Mouse (Mus musculus) neural tube, embryonic 14.5 days (tissue): Measurements from ENCODE around the gene Cd27. TPM values are rescaled to one million over a fixed set of nuclear protein-coding genes. Genes with fewer than 3 reads are reported as not detected.

Source experiments
- ATAC-seq: fragments of 200-750 bp; cut with Nextera tagmentation; 2 replicates; pipeline ENCODE4 v1.8.0; 2017; ENCODE audit warnings: low read depth, mild to moderate bottlenecking, moderate TSS enrichment, moderate library complexity
- H3K27ac ChIP-seq: fragments of 300-500 bp; sonication (generic); 2 replicates; pipeline ENCODE4 v1.5.1; 2014; ENCODE audit warnings: low read depth, mild to moderate bottlenecking, control low read depth, low read length, moderate library complexity, mixed read lengths
- H3K27me3 ChIP-seq: fragments of 300-500 bp; sonication (generic); 2 replicates; pipeline ENCODE4 v1.6.1; 2014; ENCODE audit warnings: low read length; ENCODE audit not compliant: control insufficient read depth, insufficient read depth
- H3K36me3 ChIP-seq: fragments of 300-500 bp; sonication (generic); 2 replicates; pipeline ENCODE4 v1.6.1; 2014; ENCODE audit warnings: low read length, mixed read lengths; ENCODE audit not compliant: control insufficient read depth, insufficient read depth
- H3K4me1 ChIP-seq: fragments of 300-500 bp; sonication (generic); 2 replicates; pipeline ENCODE4 v1.6.1; 2014; ENCODE audit warnings: low read length; ENCODE audit not compliant: control insufficient read depth, insufficient read depth
- H3K4me2 ChIP-seq: fragments of 300-500 bp; sonication (generic); 2 replicates; pipeline ENCODE4 v1.6.1; 2014; ENCODE audit warnings: mild to moderate bottlenecking, low read depth, low read length, control low read depth
- H3K4me3 ChIP-seq: fragments of 300-500 bp; sonication (generic); 2 replicates; pipeline ENCODE4 v1.5.1; 2014; ENCODE audit warnings: low read depth, low read length, control low read depth, mixed read lengths
- H3K9ac ChIP-seq: fragments of 300-500 bp; sonication (generic); replicated peaks from 2 replicates; pipeline ENCODE4 v1.6.1; 2014; ENCODE audit warnings: low read depth, mild to moderate bottlenecking, control low read depth, low read length, mixed read lengths
- H3K9me3 ChIP-seq: fragments of 300-500 bp; sonication (generic); 2 replicates; pipeline ENCODE4 v1.6.1; 2016; ENCODE audit warnings: low read length; ENCODE audit not compliant: control insufficient read depth
- WGBS: fragments of 180-500 bp; shearing (Covaris S2); extraction: QIAGEN DNeasy Blood & Tissue Kit; methylation state at CpG from one replicate; pipeline ENCODE4 v1.1.7; 2014; 5-methylcytosine and 5-hydroxymethylcytosine counted together
- polyA plus RNA-seq: library from polyadenylated mRNA; unstranded; fragments of >200 nt; fragmentation: Nextera tagmentation; extraction: Ambion mirVana; gene quantifications from 2 replicates; pipeline ENCODE4 v1.2.1, GENCODE M21; 2014

The Cd27 gene
- polyA plus RNA-seq, 1 experiment from 2014 or later, result 2.5 TPM

DNA sequence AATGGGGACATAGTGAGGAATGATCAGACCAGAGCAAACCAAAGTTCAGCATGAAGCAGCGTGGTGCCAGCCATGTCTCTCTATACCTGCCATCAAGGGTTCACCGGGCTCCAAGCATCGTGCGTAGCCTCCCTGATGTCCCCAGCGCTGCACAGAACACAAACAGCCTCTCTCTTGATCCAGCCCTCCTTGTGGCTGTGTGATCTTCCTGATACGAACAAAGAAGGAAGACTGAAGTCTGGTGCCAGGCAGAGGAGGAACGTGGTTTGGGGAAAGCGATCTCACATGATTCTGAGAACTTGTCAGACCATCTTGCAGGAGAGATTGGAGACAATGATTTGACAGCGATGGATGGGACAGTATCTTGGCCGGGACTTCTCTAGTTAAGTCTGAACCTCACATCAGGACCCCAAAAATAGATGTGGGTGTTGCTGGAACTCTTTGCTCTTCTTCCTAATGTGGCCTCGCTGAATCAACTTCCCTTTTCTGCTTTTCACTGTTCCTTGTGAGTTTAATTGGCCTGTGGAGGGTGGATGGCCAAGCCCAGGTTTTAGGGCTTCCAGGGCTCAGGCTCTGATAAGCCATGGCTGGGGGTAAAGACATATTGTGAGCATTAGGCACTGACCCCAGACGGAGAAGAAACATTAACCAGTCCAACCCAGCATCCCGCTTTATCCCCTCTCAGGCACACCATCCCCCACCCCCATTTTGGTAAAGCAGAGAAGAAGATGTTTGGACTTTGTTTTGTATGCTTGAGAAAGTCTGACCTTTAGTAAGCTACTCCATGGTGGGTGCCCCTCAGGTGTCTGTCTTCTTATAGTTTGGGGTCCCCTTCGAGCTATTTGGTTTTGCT is 17.3 kb upstream of the Cd27 start:
- WGBS, result 85% methylated on average over 14 of the region's 14 CpGs
- Histone ChIP-seq H3K9ac (no peak overlapping the region), H3K4me2 (no peak overlapping the region), H3K9me3 (no peaks in the 10 kb centered on the region), H3K36me3 (no peaks in the 10 kb centered on the region), H3K27ac (no peak overlapping the region), H3K4me1 (no peaks in the 10 kb centered on the region), H3K27me3 (no peaks in the 10 kb centered on the region), H3K4me3 (no peak overlapping the region)
- no peak for ATAC-seq

DNA sequence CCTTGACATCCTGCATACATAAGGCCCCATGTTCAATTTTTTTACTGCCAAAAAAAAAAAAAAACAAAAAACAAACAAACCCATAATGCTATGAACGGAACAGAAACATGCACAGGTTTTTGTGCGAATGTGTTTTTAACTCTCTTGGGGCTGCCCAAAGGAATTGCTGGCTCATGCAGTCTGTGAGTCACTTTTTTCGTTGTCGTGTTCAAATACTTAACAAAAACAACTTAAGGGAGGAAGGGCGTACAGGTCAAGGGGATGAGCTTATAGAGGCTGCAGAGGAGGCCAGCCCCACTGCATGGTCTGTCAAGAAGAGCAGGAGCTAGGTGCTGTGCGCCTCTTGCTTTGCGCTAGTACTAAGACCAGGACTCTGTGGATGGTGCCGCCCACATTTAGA is 15.9 kb upstream of the Cd27 start:
- Histone ChIP-seq H3K4me1 (no peaks in the 10 kb centered on the region), H3K27me3 (no peaks in the 10 kb centered on the region), H3K27ac (no peak overlapping the region), H3K9me3 (no peaks in the 10 kb centered on the region), H3K9ac (no peak overlapping the region), H3K4me3 (no peak overlapping the region), H3K4me2 (no peak overlapping the region), H3K36me3 (no peaks in the 10 kb centered on the region)
- no peak for ATAC-seq
- WGBS, result 88% methylated on average over 8 of the region's 8 CpGs

DNA sequence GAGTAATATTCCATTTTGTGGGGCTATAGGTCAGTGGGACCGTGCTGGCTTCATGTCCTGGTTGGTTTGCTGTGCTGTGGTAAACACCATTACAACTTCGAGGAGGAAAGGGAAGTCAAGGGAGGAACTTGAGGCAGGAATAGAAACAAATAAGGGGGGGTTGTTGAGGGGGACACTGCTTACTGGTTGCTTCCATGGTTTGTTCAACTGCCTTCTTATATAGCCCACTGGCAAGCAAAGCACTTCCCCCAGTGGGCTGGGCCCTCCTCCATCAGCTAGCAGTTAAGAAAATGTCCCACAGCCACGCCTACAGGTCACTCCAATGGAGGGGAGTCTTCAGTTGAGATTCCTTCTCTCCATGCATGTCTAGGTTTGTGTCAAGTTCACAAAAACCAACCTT is 15.5 kb upstream of the Cd27 start:
- H3K27ac ChIP-seq, result no peak overlapping the region
- no peaks in the 10 kb centered on the region for H3K27me3 ChIP-seq
- WGBS, result 88% methylated on average over 3 of the region's 3 CpGs
- no peak for ATAC-seq
- no peaks in the 10 kb centered on the region for H3K36me3 ChIP-seq
- no peak overlapping the region for H3K9ac ChIP-seq
- H3K9me3 ChIP-seq, result no peaks in the 10 kb centered on the region
- no peak overlapping the region for H3K4me2 ChIP-seq
- H3K4me1 ChIP-seq, result no peaks in the 10 kb centered on the region
- H3K4me3 ChIP-seq, result no peak overlapping the region

DNA sequence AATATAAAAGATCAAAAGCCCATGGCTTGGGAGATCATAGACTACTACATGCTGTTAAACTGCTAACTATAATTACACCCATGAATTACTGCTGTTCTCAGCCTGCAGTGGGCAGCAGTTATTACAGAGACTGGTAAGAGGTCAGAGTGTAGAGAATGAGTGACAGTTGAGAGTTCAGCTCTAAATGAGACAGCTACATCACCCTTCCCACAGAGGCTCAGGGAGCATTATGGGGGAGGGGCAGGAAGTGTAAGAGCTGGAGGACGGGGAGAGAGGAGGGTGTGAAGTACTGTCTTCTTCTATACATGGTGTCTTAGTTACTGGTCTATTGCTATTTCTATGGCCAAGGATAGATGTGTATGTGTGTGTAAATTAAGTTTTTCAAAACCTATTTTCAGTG is 7.7 kb upstream of the Cd27 start:
- no peaks in the 10 kb centered on the region for H3K4me1 ChIP-seq

DNA sequence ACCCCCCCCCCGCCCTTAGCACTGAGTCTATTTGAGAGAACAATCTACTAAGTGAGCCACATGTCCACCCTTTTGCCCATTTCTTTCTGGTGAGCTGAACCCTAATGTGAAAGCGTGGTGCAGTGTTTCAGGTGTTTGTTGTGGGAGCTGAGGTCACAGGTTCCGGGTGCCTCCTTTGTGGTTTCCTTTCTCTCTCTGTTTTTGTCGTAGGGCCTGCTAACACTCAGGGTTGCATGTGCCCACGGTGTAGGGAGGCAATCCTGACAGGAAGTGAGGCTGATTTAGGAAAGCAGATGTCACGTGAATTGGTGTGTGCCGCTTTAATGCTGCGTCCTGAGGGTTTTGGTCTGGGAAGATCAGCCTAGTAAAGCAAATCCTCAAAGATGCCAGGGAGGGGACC is 4.8 kb upstream of the Cd27 start:
- Histone ChIP-seq H3K4me2 (no peak overlapping the region), H3K27me3 (no peaks in the 10 kb centered on the region), H3K9me3 (no peaks in the 10 kb centered on the region), H3K9ac (no peak overlapping the region), H3K27ac (no peak overlapping the region), H3K36me3 (no peaks in the 10 kb centered on the region), H3K4me3 (no peak overlapping the region), H3K4me1 (no peaks in the 10 kb centered on the region)
- 85% methylated on average over 8 of the region's 8 CpGs for WGBS
- no peak for ATAC-seq

More for the DNA sequence above, 7.7 kb upstream of the Cd27 start:
- H3K9me3 ChIP-seq, result no peaks in the 10 kb centered on the region
- no peaks in the 10 kb centered on the region for H3K36me3 ChIP-seq
- no peak overlapping the region for H3K9ac ChIP-seq
- H3K27me3 ChIP-seq, result no peaks in the 10 kb centered on the region
- H3K4me2 ChIP-seq, result no peak overlapping the region
- 28% methylated on average over 1 of the region's 1 CpGs for WGBS
- H3K27ac ChIP-seq, result no peak overlapping the region
- H3K4me3 ChIP-seq, result no peak overlapping the region
- ATAC-seq, result no peak

DNA sequence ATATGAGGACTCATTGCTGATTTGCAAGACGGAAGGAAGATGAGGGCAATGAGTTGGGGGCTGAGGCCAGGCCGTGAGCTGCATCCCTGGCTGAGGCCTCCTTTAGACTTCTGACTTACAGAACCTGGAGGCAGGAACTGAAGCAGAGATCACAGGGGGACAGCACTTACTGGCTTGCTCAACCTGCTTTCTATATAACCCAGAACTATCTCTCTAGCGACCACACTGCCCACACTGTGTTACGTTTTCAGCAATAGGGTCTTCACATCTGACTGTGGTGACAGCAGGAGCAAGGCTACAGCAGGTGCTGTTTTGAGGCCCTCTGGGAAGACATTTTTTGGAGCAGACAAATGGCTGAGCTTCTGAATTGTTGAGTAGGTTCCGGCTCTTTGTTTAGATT is 3.8 kb upstream of the Cd27 start:
- Histone ChIP-seq H3K27me3 (no peaks in the 10 kb centered on the region), H3K4me1 (no peaks in the 10 kb centered on the region), H3K27ac (no peak overlapping the region), H3K4me3 (no peak overlapping the region), H3K36me3 (no peaks in the 10 kb centered on the region), H3K4me2 (no peak overlapping the region), H3K9ac (no peak overlapping the region), H3K9me3 (no peaks in the 10 kb centered on the region)
- no peak for ATAC-seq
- 71% methylated on average over 5 of the region's 5 CpGs for WGBS

DNA sequence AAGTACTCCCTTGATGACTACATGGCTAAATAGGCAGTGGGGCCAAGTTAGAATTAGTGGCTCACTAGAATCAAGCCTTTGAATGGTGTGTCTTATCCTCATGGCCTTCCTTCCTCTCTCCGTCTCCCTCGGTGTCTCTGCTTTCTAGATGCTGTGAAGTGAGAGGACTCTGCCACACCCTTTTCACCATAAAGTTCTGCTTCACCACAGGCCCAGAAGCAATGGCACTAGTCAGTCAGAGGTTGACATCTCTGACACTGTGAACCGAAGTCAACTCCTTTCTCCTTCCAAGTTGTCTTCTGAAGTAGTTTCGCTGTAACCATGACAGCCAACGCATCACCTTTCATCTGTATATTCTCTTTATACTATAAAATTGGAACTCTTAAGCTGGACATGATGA is 2.7 kb upstream of the Cd27 start:
- no peaks in the 10 kb centered on the region for H3K36me3 ChIP-seq
- no peak for ATAC-seq
- H3K27ac ChIP-seq, result no peak overlapping the region
- 97% methylated on average over 5 of the region's 5 CpGs for WGBS
- H3K27me3 ChIP-seq, result no peaks in the 10 kb centered on the region
- no peaks in the 10 kb centered on the region for H3K9me3 ChIP-seq
- no peaks in the 10 kb centered on the region for H3K4me1 ChIP-seq
- H3K4me2 ChIP-seq, result no peak overlapping the region
- H3K4me3 ChIP-seq, result no peak overlapping the region
- H3K9ac ChIP-seq, result no peak overlapping the region

DNA sequence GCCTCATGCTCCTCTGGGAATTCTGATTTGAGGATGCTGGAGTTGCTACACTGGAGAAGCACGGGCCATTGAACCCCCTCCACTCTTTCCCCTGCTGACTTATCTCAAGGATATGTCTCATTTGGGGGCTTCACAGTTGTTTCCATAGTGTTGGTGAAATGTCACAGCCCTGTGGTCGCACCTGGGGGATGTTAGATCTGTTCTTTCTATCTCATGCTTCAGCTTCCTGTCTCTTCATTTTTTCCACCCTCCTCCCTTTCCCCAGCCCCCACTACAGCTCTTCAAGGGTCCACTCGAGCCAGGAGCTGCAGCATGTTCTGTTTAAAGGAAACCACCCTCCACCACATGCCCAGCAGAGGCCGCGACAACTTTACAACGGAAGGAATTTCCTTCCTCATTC is 1.6 kb upstream of the Cd27 start:
- Histone ChIP-seq H3K27ac (no peak overlapping the region), H3K4me1 (no peaks in the 10 kb centered on the region), H3K4me3 (no peak overlapping the region), H3K4me2 (no peak overlapping the region), H3K9ac (no peak overlapping the region), H3K27me3 (no peaks in the 10 kb centered on the region), H3K36me3 (no peaks in the 10 kb centered on the region), H3K9me3 (no peaks in the 10 kb centered on the region)
- no peak for ATAC-seq
- 73% methylated on average over 6 of the region's 6 CpGs for WGBS

DNA sequence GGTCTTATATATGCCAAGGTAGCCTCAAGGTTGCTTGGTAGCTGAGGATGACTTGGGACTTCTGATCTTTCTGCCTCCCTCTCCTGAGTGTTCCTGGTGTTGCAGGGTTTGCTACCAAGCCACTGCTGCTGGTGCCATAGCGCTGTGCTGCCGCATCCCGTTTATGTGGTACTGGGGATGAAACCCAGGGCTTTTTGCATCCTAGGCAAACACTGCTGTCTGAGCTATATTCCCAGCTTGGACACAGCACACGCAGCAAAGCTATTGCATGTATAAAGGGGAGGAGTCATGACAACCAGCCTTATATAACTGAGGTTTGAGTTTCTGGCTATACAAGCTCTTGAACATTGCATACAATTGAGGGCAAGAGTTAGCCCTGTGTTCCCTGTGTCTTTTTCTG is 611 bp upstream of the Cd27 start:
- Histone ChIP-seq H3K4me3 (no peak overlapping the region), H3K9me3 (no peaks in the 10 kb centered on the region), H3K9ac (no peak overlapping the region), H3K36me3 (no peaks in the 10 kb centered on the region), H3K4me1 (no peaks in the 10 kb centered on the region), H3K4me2 (no peak overlapping the region), H3K27me3 (no peaks in the 10 kb centered on the region), H3K27ac (no peak overlapping the region)
- 83% methylated on average over 4 of the region's 4 CpGs for WGBS
- no peak for ATAC-seq
